Mouse (Mus musculus) layer of hippocampus, adult 9-11 months (tissue): ENCODE measurements around the gene Btbd35f28.
"Not testable (repeated sequence)": the region's sequence is repeated elsewhere in the genome, so short reads cannot be mapped to it uniquely, and the experiment has no call there.

Experiments
- DNase-seq: peaks from one replicate; pipeline ENCODE4 v3.0.0; 2022

The Btbd35f28 gene

DNA sequence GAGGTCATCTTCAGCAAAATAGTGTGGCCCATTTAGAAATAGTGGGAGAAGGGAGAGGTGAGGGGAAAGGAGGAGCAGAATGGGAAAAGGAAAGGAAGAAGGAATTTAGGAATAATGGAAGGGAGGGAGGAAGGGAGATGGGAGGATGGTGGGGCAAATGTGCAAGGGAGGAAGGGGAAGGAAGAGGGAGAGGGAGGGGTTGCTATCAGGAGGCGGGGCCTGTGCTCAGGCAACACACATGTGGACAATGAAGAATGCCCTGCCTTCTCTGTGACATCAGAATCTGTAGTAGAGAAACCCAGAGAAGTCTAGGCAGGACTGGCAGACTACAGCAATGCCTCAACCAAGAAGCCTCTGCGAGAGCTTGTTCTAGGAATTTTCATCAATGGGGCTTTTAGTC is at the start of gene Btbd35f28:
Gene Btbd35f28 (plus strand): TSS at position 301 of the 400 bp plus-strand sequence.
- DNase-seq = not testable (repeated sequence)
